Comparison of ENCODE assay signal across 24 mouse cellular contexts in genomic region chr1:60645176-60645575, GRCm38 (mm10).
DNase-seq lines count a peak whose midpoint lies in the region; ATAC-seq and TF ChIP-seq lines count a peak whose summit lies in the region.
"Had no signal": no experiment of that assay in that cellular context is flagged by ENCODE, and none has a peak within 500 bp of the region (broad histone marks: within the 10 kb centered on the region; RNA-seq: fewer than 3 reads in every experiment).

No protein-coding gene starts in this region.

- H3K27me3 ChIP-seq in intestine, embryonic 14.5 days (replicated peaks; ENCODE audit: control insufficient read depth, insufficient read depth, low read length) = no peaks in the 10 kb centered on the region
- H3K27me3 ChIP-seq in intestine, embryonic 15.5 days (replicated peaks) = no peaks in the 10 kb centered on the region
- H3K27me3 ChIP-seq in forebrain, embryonic 13.5 days = no peaks in the 10 kb centered on the region
- H3K27me3 ChIP-seq in forebrain, embryonic 16.5 days (replicated peaks; ENCODE audit: control insufficient read depth, insufficient read depth, low read length) = no peaks in the 10 kb centered on the region
- H3K27me3 ChIP-seq: embryonic facial prominence, embryonic 12.5 days; embryonic facial prominence, embryonic 15.5 days; heart, embryonic 13.5 days; hindbrain, embryonic 12.5 days; hindbrain, embryonic 15.5 days had no signal

- DNase-seq in intestine, embryonic 14.5 days (ENCODE audit: low spot score) = peak; percentile 24
- DNase-seq in brain, embryonic 14.5 days (ENCODE audit: low read depth) = peak; percentile 82
- DNase-seq in adrenal gland, postnatal 36 days = no peak
- no peak for DNase-seq in gastrocnemius, postnatal 25 days
- DNase-seq in ovary, adult 18-20 months (ENCODE audit: low spot score) = no peak
- DNase-seq: adrenal gland, adult 8-10 months; adrenal gland, postnatal 25 days; cerebellum, adult 11 months; cerebellum, adult 2 months; cerebellum, adult 9-11 months; cerebellum, postnatal 25 days; gastrocnemius, postnatal 14 days; kidney, adult 18-20 months had no signal

- H3K9me3 ChIP-seq in intestine, embryonic 14.5 days (ENCODE audit: control insufficient read depth, low read length) = no peaks in the 10 kb centered on the region
- H3K9me3 ChIP-seq in intestine, embryonic 15.5 days = no peaks in the 10 kb centered on the region
- H3K9me3 ChIP-seq in forebrain, embryonic 13.5 days (replicated peaks) = no peaks in the 10 kb centered on the region
- H3K9me3 ChIP-seq in forebrain, embryonic 16.5 days (ENCODE audit: control insufficient read depth, low read length) = no peaks in the 10 kb centered on the region
- H3K9me3 ChIP-seq: embryonic facial prominence, embryonic 12.5 days; embryonic facial prominence, embryonic 15.5 days; heart, embryonic 13.5 days; hindbrain, embryonic 12.5 days; hindbrain, embryonic 15.5 days had no signal

- no peak overlapping the region for H3K9ac ChIP-seq in intestine, embryonic 14.5 days (ENCODE audit: low read length)
- H3K9ac ChIP-seq in intestine, embryonic 15.5 days = no peak overlapping the region
- no peak overlapping the region for H3K9ac ChIP-seq in forebrain, embryonic 13.5 days
- no peak overlapping the region for H3K9ac ChIP-seq in forebrain, embryonic 16.5 days (replicated peaks; ENCODE audit: low read depth, low read length)
- H3K9ac ChIP-seq: embryonic facial prominence, embryonic 12.5 days; embryonic facial prominence, embryonic 15.5 days; heart, embryonic 13.5 days; hindbrain, embryonic 12.5 days; hindbrain, embryonic 15.5 days had no signal

- H3K4me3 ChIP-seq in intestine, embryonic 14.5 days (ENCODE audit: low read depth, low read length) = no peak overlapping the region
- no peak overlapping the region for H3K4me3 ChIP-seq in intestine, embryonic 15.5 days (replicated peaks)
- H3K4me3 ChIP-seq in forebrain, embryonic 13.5 days = no peak overlapping the region
- no peak overlapping the region for H3K4me3 ChIP-seq in forebrain, embryonic 16.5 days (replicated peaks; ENCODE audit: low read length)
- H3K4me3 ChIP-seq: embryonic facial prominence, embryonic 12.5 days; embryonic facial prominence, embryonic 15.5 days; heart, embryonic 13.5 days; hindbrain, embryonic 12.5 days; hindbrain, embryonic 15.5 days had no signal

- H3K36me3 ChIP-seq in intestine, embryonic 14.5 days (ENCODE audit: control insufficient read depth, insufficient read depth, low read length) = no peaks in the 10 kb centered on the region
- no peaks in the 10 kb centered on the region for H3K36me3 ChIP-seq in intestine, embryonic 15.5 days
- no peaks in the 10 kb centered on the region for H3K36me3 ChIP-seq in forebrain, embryonic 13.5 days (ENCODE audit: poor library complexity, severe bottlenecking)
- H3K36me3 ChIP-seq in forebrain, embryonic 16.5 days (ENCODE audit: control insufficient read depth, insufficient read depth) = no peaks in the 10 kb centered on the region
- H3K36me3 ChIP-seq: embryonic facial prominence, embryonic 12.5 days; embryonic facial prominence, embryonic 15.5 days; heart, embryonic 13.5 days; hindbrain, embryonic 12.5 days; hindbrain, embryonic 15.5 days had no signal

- H3K27ac ChIP-seq in intestine, embryonic 14.5 days (ENCODE audit: low read depth) = no peak overlapping the region
- no peak overlapping the region for H3K27ac ChIP-seq in intestine, embryonic 15.5 days
- H3K27ac ChIP-seq in forebrain, embryonic 13.5 days = peak overlapping the region; percentile 79
- peak overlapping the region; percentile 55 for H3K27ac ChIP-seq in forebrain, embryonic 16.5 days (ENCODE audit: low read length)
- H3K27ac ChIP-seq: embryonic facial prominence, embryonic 12.5 days; embryonic facial prominence, embryonic 15.5 days; heart, embryonic 13.5 days; hindbrain, embryonic 12.5 days; hindbrain, embryonic 15.5 days had no signal

- ATAC-seq in intestine, embryonic 14.5 days (replicated peaks; ENCODE audit: low FRiP score, low TSS enrichment, low read depth) = no peak
- ATAC-seq in intestine, embryonic 15.5 days = no peak
- ATAC-seq in forebrain, embryonic 13.5 days = peak; percentile 78
- peak; percentile 87 for ATAC-seq in forebrain, embryonic 16.5 days
- ATAC-seq: activated CD4-positive, CD25-positive, alpha-beta regulatory T cell, adult 4 months; CD4-positive, CD25-positive, alpha-beta regulatory T cell, adult 4 months; intestine, embryonic 16.5 days had no signal

- no peak for TF ChIP-seq CTCF in brain, embryonic 14.5 days (IDR thresholded peaks at IDR 0.05; ENCODE audit: borderline replicate concordance, extremely low read depth, insufficient read depth, insufficient read length)

- H3K4me2 ChIP-seq in intestine, embryonic 14.5 days (ENCODE audit: low read length) = no peak overlapping the region
- no peak overlapping the region for H3K4me2 ChIP-seq in intestine, embryonic 15.5 days (replicated peaks)
- H3K4me2 ChIP-seq in forebrain, embryonic 13.5 days = no peak overlapping the region
- no peak overlapping the region for H3K4me2 ChIP-seq in forebrain, embryonic 16.5 days (ENCODE audit: low read length)
- H3K4me2 ChIP-seq: embryonic facial prominence, embryonic 12.5 days; embryonic facial prominence, embryonic 15.5 days; heart, embryonic 13.5 days; hindbrain, embryonic 12.5 days; hindbrain, embryonic 15.5 days had no signal

- H3K4me1 ChIP-seq in intestine, embryonic 14.5 days (replicated peaks; ENCODE audit: control insufficient read depth, insufficient read depth, low read length) = no peaks in the 10 kb centered on the region; the same call in 1 of the 2 replicates
- no peaks in the 10 kb centered on the region for H3K4me1 ChIP-seq in intestine, embryonic 15.5 days (replicated peaks)
- peaks cover 27% of the 10 kb centered on the region for H3K4me1 ChIP-seq in forebrain, embryonic 13.5 days
- H3K4me1 ChIP-seq in forebrain, embryonic 16.5 days (replicated peaks; ENCODE audit: control insufficient read depth, insufficient read depth, low read length) = peaks cover 19% of the 10 kb centered on the region
- H3K4me1 ChIP-seq: embryonic facial prominence, embryonic 15.5 days had no signal

- TF ChIP-seq POLR2A in brain, embryonic 14.5 days (IDR thresholded peaks at IDR 0.05; ENCODE audit: borderline replicate concordance, extremely low read depth, insufficient read depth, insufficient read length, poor library complexity, severe bottlenecking) = no peak

- WGBS in intestine, embryonic 14.5 days = 85% methylated on average over 1 of the region's 1 CpGs
- WGBS in intestine, embryonic 15.5 days = 88% methylated on average over 1 of the region's 1 CpGs
- 29% methylated on average over 1 of the region's 1 CpGs for WGBS in forebrain, embryonic 13.5 days
- WGBS in forebrain, embryonic 16.5 days = 5% methylated on average over 1 of the region's 1 CpGs

Comparison
In these comparisons a context has a peak if more than half of its experiments do, and no peak if none do; other contexts are left out.
1. ATAC-seq: peak in forebrain, embryonic 13.5 days (single experiment) and forebrain, embryonic 16.5 days (single experiment); none in intestine, embryonic 14.5 days (single experiment) and intestine, embryonic 15.5 days (single experiment).
2. DNase-seq: peak in intestine, embryonic 14.5 days (single experiment) and brain, embryonic 14.5 days (single experiment); none in adrenal gland, postnatal 36 days (0 of 2), gastrocnemius, postnatal 25 days (single experiment) and ovary, adult 18-20 months (single experiment).
3. H3K27ac ChIP-seq: peak in forebrain, embryonic 13.5 days (single experiment) and forebrain, embryonic 16.5 days (single experiment); none in intestine, embryonic 14.5 days (single experiment) and intestine, embryonic 15.5 days (single experiment).